Mouse (Mus musculus): Measurements from ENCODE around the gene Ube2u.

DNA sequence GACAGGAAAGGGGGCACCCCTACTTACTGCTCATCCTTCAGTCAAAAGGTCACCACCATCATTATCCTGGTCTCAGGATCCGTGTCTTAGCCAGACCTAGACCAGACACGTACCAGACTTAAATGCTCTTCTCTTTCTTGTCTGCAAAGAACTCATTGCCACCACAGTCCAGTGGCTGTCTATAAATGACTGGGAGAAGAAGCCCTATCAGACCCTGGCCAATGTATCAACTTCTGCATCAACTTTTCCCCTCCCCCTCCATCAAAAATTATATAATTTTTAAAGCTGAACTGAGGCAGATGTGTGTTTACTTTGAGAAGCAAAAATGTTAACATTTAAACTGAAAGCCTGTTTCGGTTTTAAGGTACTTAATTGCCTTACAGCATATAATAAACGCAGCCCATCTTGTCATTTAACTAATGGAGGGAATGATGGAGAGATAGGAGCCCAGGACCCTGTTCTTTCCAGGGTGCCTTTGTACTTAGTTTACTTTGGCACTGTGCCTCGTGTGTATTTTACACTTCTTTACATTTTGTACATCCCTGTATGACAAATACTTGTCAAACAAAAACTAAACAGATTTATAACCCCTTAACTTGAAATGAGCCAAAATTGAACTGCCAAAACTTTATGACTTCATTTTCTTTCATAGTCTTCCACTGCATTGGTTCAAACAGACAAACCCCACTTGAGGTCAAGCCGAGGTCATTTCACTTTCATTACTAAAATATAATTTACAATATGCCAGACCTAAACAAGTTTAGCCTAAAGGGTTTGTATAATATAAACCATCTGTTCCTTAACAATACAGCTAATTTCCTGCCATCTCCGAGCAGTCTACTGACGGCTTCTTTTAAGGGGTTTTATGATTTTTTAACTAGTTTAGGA, 43.1 kb upstream of the Ube2u start:
- no peak for TF ChIP-seq POLR2A (IDR thresholded peaks at IDR 0.05; ENCODE audit: borderline replicate concordance, extremely low read depth, insufficient read depth, insufficient read length, poor library complexity, severe bottlenecking)
- no peak for TF ChIP-seq CTCF (IDR thresholded peaks at IDR 0.05; ENCODE audit: borderline replicate concordance, extremely low read depth, insufficient read depth, insufficient read length)

Data from brain, embryonic 14.5 days (tissue).